Mouse (Mus musculus) heart, postnatal 0 days (tissue): ENCODE results near the gene Ctdspl.

Experiments
- CTCF ChIP-seq: IDR thresholded peaks from 2 replicates; pipeline ENCODE4 v1.5.1; 2016; ENCODE audit warnings: antibody characterized with exemption, control low read depth, low read depth
- EP300 ChIP-seq: IDR thresholded peaks from 2 replicates; pipeline ENCODE4 v1.6.1; 2016; ENCODE audit warnings: antibody characterized with exemption, low read depth

DNA sequence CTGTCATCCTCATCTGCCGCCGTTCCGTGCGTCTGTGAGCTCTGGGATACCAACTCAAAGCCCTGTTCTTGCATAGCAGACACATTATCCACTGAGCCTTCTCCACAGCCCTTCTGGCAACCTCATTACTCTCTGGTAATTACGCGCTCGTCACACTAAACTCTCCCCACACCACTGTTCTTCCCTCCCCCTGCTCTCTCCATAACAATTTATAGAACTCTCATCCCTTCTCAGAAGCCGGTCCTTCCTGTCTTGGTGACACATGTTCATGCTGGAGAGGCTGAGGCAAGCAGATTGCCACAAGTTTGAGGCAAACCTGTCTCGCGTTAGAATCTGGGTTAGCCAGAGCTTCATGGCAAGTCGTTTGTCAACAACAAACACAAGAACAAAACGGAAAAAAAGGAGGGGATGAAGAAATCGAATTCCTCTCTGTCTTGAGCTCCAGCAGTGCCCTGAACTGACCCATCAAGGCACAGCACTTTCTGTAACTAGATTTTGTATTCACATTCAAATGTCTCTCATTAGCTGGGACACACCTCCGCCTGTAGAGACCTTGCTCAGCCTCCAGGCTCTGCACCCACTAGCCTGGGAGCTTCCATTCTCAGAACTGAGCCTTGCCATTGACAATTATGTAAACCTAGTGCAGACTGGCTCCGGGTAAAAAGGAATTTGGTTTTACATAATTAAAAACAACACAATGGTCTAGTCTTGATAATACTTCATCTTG, 79.2 kb downstream of the Ctdspl start:
- TF ChIP-seq CTCF, result no peak
- no peak for TF ChIP-seq EP300
